Mouse (Mus musculus) thymus, adult 2 months (tissue): ENCODE results near the gene Zmynd10.

ENCODE experiments used
- CTCF ChIP-seq: fragments of 200-500 bp; IDR thresholded peaks from 2 replicates; pipeline ENCODE4 v1.5.1; 2012; ENCODE audit warnings: mild to moderate bottlenecking, control low read depth, low read length, moderate library complexity, borderline replicate concordance; ENCODE audit not compliant: control insufficient read depth, poor library complexity, insufficient read depth; ENCODE audit errors: extremely low read depth
- POLR2A ChIP-seq: fragments of 200-500 bp; IDR thresholded peaks from 2 replicates; pipeline ENCODE4 v1.6.1; 2012; ENCODE audit warnings: mild to moderate bottlenecking, low read length, control low read depth, moderate library complexity; ENCODE audit not compliant: control insufficient read depth, poor library complexity, insufficient read depth; ENCODE audit errors: extremely low read depth

- TF ChIP-seq POLR2A (no peak), CTCF (no peak)
Observed at GRCm38 (mm10) chr9:107504662-107505537, 42.2 kb upstream of the Zmynd10 start.
